11 mouse cellular contexts compared by ENCODE assay signal in genomic region chr14:23114910-23115309, GRCm38 (mm10).
A peak's percentile ranks its signal among the peaks of the same experiment; 100 is the strongest.
DNase-seq lines count a peak whose midpoint lies in the region; ATAC-seq and TF ChIP-seq lines count a peak whose summit lies in the region.
"Had no signal": no experiment of that assay in that cellular context is flagged by ENCODE, and none has a peak within 500 bp of the region (broad histone marks: within the 10 kb centered on the region; RNA-seq: fewer than 3 reads in every experiment).

No protein-coding gene starts in this region.

- no peaks in the 10 kb centered on the region for H3K36me3 ChIP-seq in embryonic facial prominence, embryonic 10.5 days (replicated peaks)
- H3K36me3 ChIP-seq in midbrain, postnatal 0 days (ENCODE audit: insufficient read depth, low read length) = no peaks in the 10 kb centered on the region
- H3K36me3 ChIP-seq in midbrain, embryonic 15.5 days (replicated peaks) = no peaks in the 10 kb centered on the region

- no peaks in the 10 kb centered on the region for H3K9me3 ChIP-seq in embryonic facial prominence, embryonic 10.5 days
- H3K9me3 ChIP-seq in midbrain, postnatal 0 days (ENCODE audit: low read length) = no peaks in the 10 kb centered on the region
- H3K9me3 ChIP-seq in midbrain, embryonic 15.5 days = no peaks in the 10 kb centered on the region

- DNase-seq in NIH3T3 (ENCODE audit: low read depth) = peak; percentile 74
- peak; percentile 49 for DNase-seq in embryonic facial prominence, embryonic 10.5 days (ENCODE audit: low spot score)
- peak; percentile 27 to 29 for DNase-seq in kidney, adult 8-10 months
- DNase-seq in lung, postnatal 10 days = peak; percentile 68
- no peak for DNase-seq in frontal cortex, postnatal 10 days (ENCODE audit: low spot score in 2 of 2)
- no peak for DNase-seq in adrenal gland, postnatal 10 days
- DNase-seq in midbrain, postnatal 0 days (ENCODE audit: low spot score) = no peak

- H3K4me3 ChIP-seq in embryonic facial prominence, embryonic 10.5 days = no peak overlapping the region
- H3K4me3 ChIP-seq in midbrain, postnatal 0 days (ENCODE audit: low read depth, low read length) = no peak overlapping the region
- no peak overlapping the region for H3K4me3 ChIP-seq in midbrain, embryonic 15.5 days
- H3K4me3 ChIP-seq: heart, adult 2 months had no signal

- 69% methylated on average over 5 of the region's 5 CpGs for WGBS in embryonic facial prominence, embryonic 10.5 days
- WGBS in midbrain, postnatal 0 days = 80% methylated on average over 5 of the region's 5 CpGs
- WGBS in midbrain, embryonic 15.5 days = 69% methylated on average over 5 of the region's 5 CpGs

- H3K27me3 ChIP-seq in embryonic facial prominence, embryonic 10.5 days (replicated peaks; ENCODE audit: low read depth, poor library complexity, severe bottlenecking) = no peaks in the 10 kb centered on the region
- H3K27me3 ChIP-seq in midbrain, postnatal 0 days (ENCODE audit: insufficient read depth, low read length) = no peaks in the 10 kb centered on the region
- H3K27me3 ChIP-seq in midbrain, embryonic 15.5 days (replicated peaks) = no peaks in the 10 kb centered on the region

- H3K4me2 ChIP-seq in midbrain, postnatal 0 days (ENCODE audit: low read depth, low read length, poor library complexity, severe bottlenecking) = no peak overlapping the region
- H3K4me2 ChIP-seq in midbrain, embryonic 15.5 days = no peak overlapping the region
- H3K4me2 ChIP-seq: liver, embryonic 11.5 days had no signal

- H3K4me1 ChIP-seq in embryonic facial prominence, embryonic 10.5 days = peaks cover 10% of the 10 kb centered on the region
- no peaks in the 10 kb centered on the region for H3K4me1 ChIP-seq in midbrain, postnatal 0 days (ENCODE audit: insufficient read depth, low read length)
- no peaks in the 10 kb centered on the region for H3K4me1 ChIP-seq in midbrain, embryonic 15.5 days

- ATAC-seq in midbrain, postnatal 0 days (ENCODE audit: low FRiP score) = no peak
- no peak for ATAC-seq in midbrain, embryonic 15.5 days (replicated peaks)
- ATAC-seq: midbrain, embryonic 16.5 days had no signal

- TF ChIP-seq CTCF in midbrain, postnatal 0 days (IDR thresholded peaks at IDR 0.05) = no peak

- H3K9ac ChIP-seq in midbrain, postnatal 0 days (replicated peaks; ENCODE audit: low read length, poor library complexity, severe bottlenecking) = no peak overlapping the region
- no peak overlapping the region for H3K9ac ChIP-seq in midbrain, embryonic 15.5 days

- H3K27ac ChIP-seq in embryonic facial prominence, embryonic 10.5 days (replicated peaks) = peak overlapping the region; percentile 24; the same call in 1 of the 2 replicates
- no peak overlapping the region for H3K27ac ChIP-seq in midbrain, postnatal 0 days (ENCODE audit: low read depth, low read length)
- H3K27ac ChIP-seq in midbrain, embryonic 15.5 days = no peak overlapping the region
- H3K27ac ChIP-seq: heart, adult 2 months had no signal

Comparison
In these comparisons a context has a peak if more than half of its experiments do, and no peak if none do; other contexts are left out.
1. DNase-seq: peak in NIH3T3 (single experiment), embryonic facial prominence, embryonic 10.5 days (single experiment), kidney, adult 8-10 months (2 of 2) and lung, postnatal 10 days (single experiment); none in frontal cortex, postnatal 10 days (0 of 2), adrenal gland, postnatal 10 days (single experiment) and midbrain, postnatal 0 days (single experiment).